In the genomic region with DNA sequence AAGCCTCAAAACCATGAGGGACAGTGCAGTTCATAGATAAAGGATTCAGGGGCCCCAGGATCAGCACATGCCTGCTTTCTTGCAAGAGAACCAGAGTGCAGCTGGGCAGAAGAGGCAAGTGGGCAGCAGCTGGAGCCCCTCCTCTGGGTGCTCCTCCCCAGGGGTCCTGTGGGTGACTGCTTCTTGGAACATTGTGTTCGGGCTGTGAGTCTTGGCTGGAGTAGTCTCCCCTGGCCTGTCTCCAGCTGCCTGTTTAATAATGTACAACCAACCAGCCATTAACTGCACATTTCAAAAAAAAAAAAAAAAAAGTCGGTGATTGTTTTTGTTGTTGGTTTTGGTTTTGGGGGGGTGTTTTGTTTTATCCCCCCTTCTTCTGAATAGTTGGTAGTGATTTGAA, we compare ENCODE assay signal across 14 mouse cellular contexts.
DNase-seq lines count a peak whose midpoint lies in the region; ATAC-seq and TF ChIP-seq lines count a peak whose summit lies in the region.
"Had no signal": no experiment of that assay in that cellular context is flagged by ENCODE, and none has a peak within 500 bp of the region (broad histone marks: within the 10 kb centered on the region; RNA-seq: fewer than 3 reads in every experiment).

No protein-coding gene starts in this region.

- no peak overlapping the region for H3K4me2 ChIP-seq in kidney, embryonic 16.5 days (replicated peaks; ENCODE audit: low read depth, low read length)
- no peak overlapping the region for H3K4me2 ChIP-seq in forebrain, postnatal 0 days (ENCODE audit: low read depth)
- H3K4me2 ChIP-seq: hindbrain, embryonic 13.5 days; neural tube, embryonic 15.5 days had no signal

- no peak for TF ChIP-seq CTCF in forebrain, postnatal 0 days (IDR thresholded peaks at IDR 0.05; ENCODE audit: low read depth)

- H3K9me3 ChIP-seq in heart, embryonic 10.5 days, result no peaks in the 10 kb centered on the region
- H3K9me3 ChIP-seq in embryonic facial prominence, embryonic 10.5 days, result no peaks in the 10 kb centered on the region
- no peaks in the 10 kb centered on the region for H3K9me3 ChIP-seq in kidney, embryonic 16.5 days (ENCODE audit: low read length)
- no peaks in the 10 kb centered on the region for H3K9me3 ChIP-seq in forebrain, postnatal 0 days (ENCODE audit: low read length)
- H3K9me3 ChIP-seq: forebrain, embryonic 10.5 days; hindbrain, embryonic 13.5 days; neural tube, embryonic 15.5 days had no signal

- H3K27ac ChIP-seq in heart, embryonic 10.5 days, result peak overlapping the region; percentile 19; the same call in 1 of the 2 replicates
- H3K27ac ChIP-seq in embryonic facial prominence, embryonic 10.5 days (replicated peaks), result 0 out of 2 replicates have a peak overlapping the region, but pooled peaks have one; percentile 10
- peak overlapping the region; percentile 56 for H3K27ac ChIP-seq in kidney, embryonic 16.5 days (ENCODE audit: low read length)
- no peak overlapping the region for H3K27ac ChIP-seq in forebrain, postnatal 0 days (ENCODE audit: low read depth, low read length)
- H3K27ac ChIP-seq: forebrain, embryonic 10.5 days; hindbrain, embryonic 13.5 days; neural tube, embryonic 15.5 days had no signal

- ATAC-seq in kidney, embryonic 16.5 days (ENCODE audit: low FRiP score, low TSS enrichment), result no peak
- ATAC-seq in forebrain, postnatal 0 days, result no peak

- H3K36me3 ChIP-seq in heart, embryonic 10.5 days, result no peaks in the 10 kb centered on the region
- H3K36me3 ChIP-seq in embryonic facial prominence, embryonic 10.5 days (replicated peaks), result peaks cover 23% of the 10 kb centered on the region; the same call in 1 of the 2 replicates
- H3K36me3 ChIP-seq in kidney, embryonic 16.5 days (ENCODE audit: insufficient read depth, low read length), result no peaks in the 10 kb centered on the region
- no peaks in the 10 kb centered on the region for H3K36me3 ChIP-seq in forebrain, postnatal 0 days (ENCODE audit: insufficient read depth)
- H3K36me3 ChIP-seq: forebrain, embryonic 10.5 days; hindbrain, embryonic 13.5 days; neural tube, embryonic 15.5 days had no signal

- 81% methylated on average over 2 of the region's 2 CpGs for WGBS in heart, embryonic 10.5 days
- 81% methylated on average over 2 of the region's 2 CpGs for WGBS in embryonic facial prominence, embryonic 10.5 days
- WGBS in kidney, embryonic 16.5 days, result 17% methylated on average over 2 of the region's 2 CpGs
- 51% methylated on average over 2 of the region's 2 CpGs for WGBS in forebrain, postnatal 0 days

- no peak overlapping the region; the same call in 1 of the 2 replicates for H3K9ac ChIP-seq in kidney, embryonic 16.5 days (replicated peaks; ENCODE audit: low read length)
- H3K9ac ChIP-seq in forebrain, postnatal 0 days, result no peak overlapping the region
- H3K9ac ChIP-seq: hindbrain, embryonic 13.5 days; neural tube, embryonic 15.5 days had no signal

- no peak overlapping the region for H3K4me3 ChIP-seq in heart, embryonic 10.5 days
- no peak overlapping the region for H3K4me3 ChIP-seq in embryonic facial prominence, embryonic 10.5 days
- no peak overlapping the region for H3K4me3 ChIP-seq in kidney, embryonic 16.5 days (ENCODE audit: low read length)
- H3K4me3 ChIP-seq in forebrain, postnatal 0 days (ENCODE audit: low read depth, low read length), result no peak overlapping the region
- H3K4me3 ChIP-seq: forebrain, embryonic 10.5 days; hindbrain, embryonic 13.5 days; neural tube, embryonic 15.5 days had no signal

- H3K4me1 ChIP-seq in heart, embryonic 10.5 days, result peaks cover 87% of the 10 kb centered on the region
- peaks cover 59% of the 10 kb centered on the region for H3K4me1 ChIP-seq in embryonic facial prominence, embryonic 10.5 days
- peaks cover 52% of the 10 kb centered on the region for H3K4me1 ChIP-seq in kidney, embryonic 16.5 days (ENCODE audit: insufficient read depth, low read length)
- H3K4me1 ChIP-seq in forebrain, postnatal 0 days (ENCODE audit: insufficient read depth), result no peaks in the 10 kb centered on the region

- H3K27me3 ChIP-seq in heart, embryonic 10.5 days (ENCODE audit: insufficient read depth, poor library complexity, severe bottlenecking), result no peaks in the 10 kb centered on the region
- H3K27me3 ChIP-seq in embryonic facial prominence, embryonic 10.5 days (replicated peaks; ENCODE audit: low read depth, poor library complexity, severe bottlenecking), result no peaks in the 10 kb centered on the region
- H3K27me3 ChIP-seq in kidney, embryonic 16.5 days (ENCODE audit: insufficient read depth, low read length), result no peaks in the 10 kb centered on the region
- H3K27me3 ChIP-seq in forebrain, postnatal 0 days (ENCODE audit: insufficient read depth, low read length), result no peaks in the 10 kb centered on the region
- H3K27me3 ChIP-seq: hindbrain, embryonic 13.5 days; neural tube, embryonic 15.5 days had no signal

- intact Hi-C loops in heart, postnatal 25 days (cut with DNase I), result no loop called here

- no peak for DNase-seq in heart, embryonic 10.5 days (ENCODE audit: low spot score)
- no peak for DNase-seq in heart, postnatal 25 days (ENCODE audit: low spot score)
- no peak for DNase-seq in embryonic facial prominence, embryonic 10.5 days (ENCODE audit: low spot score)
- DNase-seq in lung, postnatal 14 days, result peak; percentile 79
- no peak for DNase-seq in forebrain, postnatal 0 days
- DNase-seq in cerebellum, postnatal 14 days, result no peak
- DNase-seq in ovary, adult 18-20 months (ENCODE audit: low spot score), result no peak
- DNase-seq: gastrocnemius, postnatal 10 days; left cerebral cortex, postnatal 4 days; thymus, postnatal 36 days had no signal
